In genomic region chr8:87734496-87734895, GRCm38 (mm10) we compare ENCODE assay signal across 13 mouse cellular contexts.
DNase-seq lines count a peak whose midpoint lies in the region; ATAC-seq lines count a peak whose summit lies in the region.
"Had no signal": no experiment of that assay in that cellular context is flagged by ENCODE, and none has a peak within 500 bp of the region (broad histone marks: within the 10 kb centered on the region; RNA-seq: fewer than 3 reads in every experiment).

No protein-coding gene starts in this region.

- no peak for DNase-seq in hindbrain, embryonic 10.5 days (ENCODE audit: low spot score)
- no peak for DNase-seq in hindbrain, embryonic 11.5 days (ENCODE audit: low spot score)
- no peak for DNase-seq in hindbrain, embryonic 14.5 days (ENCODE audit: low spot score)
- no peak for DNase-seq in layer of hippocampus, postnatal 14 days (ENCODE audit: low spot score in 2 of 2)
- DNase-seq in gastrocnemius, adult 8-10 months (ENCODE audit: low spot score in 2 of 2), result no peak
- DNase-seq: adrenal gland, postnatal 10 days; cerebellum, postnatal 10 days; lung, postnatal 4 days; right cerebral cortex, postnatal 4 days had no signal

- ATAC-seq in hindbrain, embryonic 11.5 days (ENCODE audit: low FRiP score), result no peak
- no peak for ATAC-seq in hindbrain, embryonic 14.5 days (ENCODE audit: low FRiP score)
- ATAC-seq in limb, embryonic 13.5 days (ENCODE audit: low FRiP score, low read depth), result no peak
- peak; percentile 44; the same call in 1 of the 2 replicates for ATAC-seq in stomach, embryonic 16.5 days (ENCODE audit: insufficient read depth, low FRiP score)
- ATAC-seq: Patski had no signal

- H3K4me1 ChIP-seq in hindbrain, embryonic 10.5 days (replicated peaks), result peaks cover 55% of the 10 kb centered on the region
- 0 out of 2 replicates have a peak, but pooled peaks cover 6% of the 10 kb centered on the region for H3K4me1 ChIP-seq in hindbrain, embryonic 11.5 days (replicated peaks; ENCODE audit: control insufficient read depth, insufficient read depth, low read length)
- H3K4me1 ChIP-seq in hindbrain, embryonic 14.5 days (replicated peaks; ENCODE audit: control insufficient read depth, insufficient read depth, low read length), result peaks cover 28% of the 10 kb centered on the region
- peaks cover 43% of the 10 kb centered on the region for H3K4me1 ChIP-seq in limb, embryonic 13.5 days
- peaks cover 5% of the 10 kb centered on the region; the same call in 1 of the 2 replicates for H3K4me1 ChIP-seq in stomach, embryonic 16.5 days (ENCODE audit: control insufficient read depth, insufficient read depth, low read length)

- H3K4me3 ChIP-seq in hindbrain, embryonic 10.5 days, result no peak overlapping the region
- H3K4me3 ChIP-seq in hindbrain, embryonic 11.5 days (ENCODE audit: low read depth, low read length), result no peak overlapping the region
- H3K4me3 ChIP-seq in hindbrain, embryonic 14.5 days (replicated peaks; ENCODE audit: low read length), result no peak overlapping the region
- H3K4me3 ChIP-seq in limb, embryonic 13.5 days, result no peak overlapping the region
- H3K4me3 ChIP-seq in stomach, embryonic 16.5 days (replicated peaks; ENCODE audit: low read length), result no peak overlapping the region

- 61% methylated on average over 7 of the region's 7 CpGs for WGBS in hindbrain, embryonic 10.5 days
- 66% methylated on average over 7 of the region's 7 CpGs for WGBS in hindbrain, embryonic 11.5 days
- 55% methylated on average over 7 of the region's 7 CpGs for WGBS in hindbrain, embryonic 14.5 days
- 63% methylated on average over 7 of the region's 7 CpGs for WGBS in limb, embryonic 13.5 days
- WGBS in stomach, embryonic 16.5 days, result 62% methylated on average over 7 of the region's 7 CpGs

- H3K9ac ChIP-seq in hindbrain, embryonic 11.5 days (ENCODE audit: low read depth, low read length), result no peak overlapping the region
- no peak overlapping the region for H3K9ac ChIP-seq in hindbrain, embryonic 14.5 days
- no peak overlapping the region for H3K9ac ChIP-seq in limb, embryonic 13.5 days
- H3K9ac ChIP-seq in stomach, embryonic 16.5 days (ENCODE audit: low read length), result 0 out of 2 replicates have a peak overlapping the region, but pooled peaks have one; percentile 22

- H3K4me2 ChIP-seq in hindbrain, embryonic 11.5 days (replicated peaks; ENCODE audit: low read depth, low read length), result no peak overlapping the region
- no peak overlapping the region for H3K4me2 ChIP-seq in hindbrain, embryonic 14.5 days (replicated peaks)
- no peak overlapping the region for H3K4me2 ChIP-seq in limb, embryonic 13.5 days (replicated peaks)
- H3K4me2 ChIP-seq in stomach, embryonic 16.5 days (ENCODE audit: low read depth, low read length), result no peak overlapping the region

- H3K27me3 ChIP-seq in hindbrain, embryonic 10.5 days (ENCODE audit: insufficient read depth, poor library complexity, severe bottlenecking), result no peaks in the 10 kb centered on the region
- no peaks in the 10 kb centered on the region for H3K27me3 ChIP-seq in hindbrain, embryonic 11.5 days (ENCODE audit: control insufficient read depth, insufficient read depth, low read length)
- H3K27me3 ChIP-seq in hindbrain, embryonic 14.5 days (ENCODE audit: control insufficient read depth, insufficient read depth, low read length), result no peaks in the 10 kb centered on the region
- no peaks in the 10 kb centered on the region for H3K27me3 ChIP-seq in limb, embryonic 13.5 days
- no peaks in the 10 kb centered on the region for H3K27me3 ChIP-seq in stomach, embryonic 16.5 days (ENCODE audit: control insufficient read depth, insufficient read depth, low read length)
- H3K27me3 ChIP-seq: CH12.LX had no signal

- H3K36me3 ChIP-seq in hindbrain, embryonic 10.5 days, result peaks cover 39% of the 10 kb centered on the region
- no peaks in the 10 kb centered on the region for H3K36me3 ChIP-seq in hindbrain, embryonic 11.5 days (ENCODE audit: control insufficient read depth, insufficient read depth, low read length)
- H3K36me3 ChIP-seq in hindbrain, embryonic 14.5 days (replicated peaks; ENCODE audit: control insufficient read depth, insufficient read depth), result no peaks in the 10 kb centered on the region
- H3K36me3 ChIP-seq in limb, embryonic 13.5 days, result peaks cover 17% of the 10 kb centered on the region; the same call in 1 of the 2 replicates
- H3K36me3 ChIP-seq in stomach, embryonic 16.5 days (ENCODE audit: control insufficient read depth, insufficient read depth, low read length), result no peaks in the 10 kb centered on the region

- no peaks in the 10 kb centered on the region for H3K9me3 ChIP-seq in hindbrain, embryonic 10.5 days
- no peaks in the 10 kb centered on the region for H3K9me3 ChIP-seq in hindbrain, embryonic 11.5 days (ENCODE audit: control insufficient read depth, low read length)
- no peaks in the 10 kb centered on the region for H3K9me3 ChIP-seq in hindbrain, embryonic 14.5 days (ENCODE audit: control insufficient read depth, low read length)
- H3K9me3 ChIP-seq in limb, embryonic 13.5 days, result no peaks in the 10 kb centered on the region
- H3K9me3 ChIP-seq in stomach, embryonic 16.5 days (replicated peaks; ENCODE audit: control insufficient read depth, low read length), result no peaks in the 10 kb centered on the region

- H3K27ac ChIP-seq in hindbrain, embryonic 10.5 days, result peak overlapping the region; percentile 82
- H3K27ac ChIP-seq in hindbrain, embryonic 11.5 days (ENCODE audit: low read depth, low read length), result no peak overlapping the region
- 0 out of 2 replicates have a peak overlapping the region, but pooled peaks have one; percentile 40 for H3K27ac ChIP-seq in hindbrain, embryonic 14.5 days
- peak overlapping the region; percentile 34; the same call in 1 of the 2 replicates for H3K27ac ChIP-seq in limb, embryonic 13.5 days
- no peak overlapping the region for H3K27ac ChIP-seq in stomach, embryonic 16.5 days (ENCODE audit: low read length)

Comparison
In these comparisons a context has a peak if more than half of its experiments do, and no peak if none do; other contexts are left out.
1. H3K27ac ChIP-seq: peak in hindbrain, embryonic 10.5 days (single experiment), hindbrain, embryonic 14.5 days (single experiment) and limb, embryonic 13.5 days (single experiment); none in hindbrain, embryonic 11.5 days (single experiment) and stomach, embryonic 16.5 days (single experiment).